Mouse (Mus musculus): ENCODE measurements around the gene Dock2. TPM values are rescaled to one million over a fixed set of nuclear protein-coding genes. Genes with fewer than 3 reads are reported as not detected.

Gene Dock2
- polyA plus RNA-seq, 1 experiment from 2014 or later = 1.1 TPM

- H3K9ac ChIP-seq (ENCODE audit: low read depth, low read length) = no peak overlapping the region
- H3K4me1 ChIP-seq (ENCODE audit: control insufficient read depth, insufficient read depth, low read length) = no peaks in the 10 kb centered on the region
- H3K4me3 ChIP-seq (ENCODE audit: low read length) = no peak overlapping the region
- H3K36me3 ChIP-seq (ENCODE audit: control insufficient read depth, insufficient read depth, low read length) = no peaks in the 10 kb centered on the region
- H3K27ac ChIP-seq (ENCODE audit: low read depth, low read length) = no peak overlapping the region
- WGBS = 88% methylated on average over 7 of the region's 7 CpGs
- H3K4me2 ChIP-seq (replicated peaks; ENCODE audit: low read depth, low read length) = no peak overlapping the region
- no peaks in the 10 kb centered on the region; the same call in 1 of the 2 replicates for H3K27me3 ChIP-seq (ENCODE audit: control insufficient read depth, insufficient read depth, low read length)
- H3K9me3 ChIP-seq (ENCODE audit: control insufficient read depth, low read length) = no peaks in the 10 kb centered on the region
- no peak for ATAC-seq (ENCODE audit: low FRiP score, low TSS enrichment)
Observed at GRCm38 (mm10) chr11:34300064-34300463, 483.6 kb downstream of the Dock2 start.

- H3K4me3 ChIP-seq (ENCODE audit: low read length) = no peak overlapping the region
- H3K36me3 ChIP-seq (ENCODE audit: control insufficient read depth, insufficient read depth, low read length) = no peaks in the 10 kb centered on the region
- H3K9me3 ChIP-seq (ENCODE audit: control insufficient read depth, low read length) = no peaks in the 10 kb centered on the region
- H3K4me2 ChIP-seq (replicated peaks; ENCODE audit: low read depth, low read length) = no peak overlapping the region
- no peaks in the 10 kb centered on the region for H3K4me1 ChIP-seq (ENCODE audit: control insufficient read depth, insufficient read depth, low read length)
- H3K9ac ChIP-seq (ENCODE audit: low read depth, low read length) = no peak overlapping the region
- no peak overlapping the region for H3K27ac ChIP-seq (ENCODE audit: low read depth, low read length)
- no peak for ATAC-seq (ENCODE audit: low FRiP score, low TSS enrichment)
- 71% methylated on average over 1 of the region's 1 CpGs for WGBS
- no peaks in the 10 kb centered on the region; the same call in 1 of the 2 replicates for H3K27me3 ChIP-seq (ENCODE audit: control insufficient read depth, insufficient read depth, low read length)
Observed at GRCm38 (mm10) chr11:34299550-34299949, 484.1 kb downstream of the Dock2 start.

GRCm38 (mm10) chr11:34297698-34298378, 485.9 kb downstream of the Dock2 start:
- no peak overlapping the region for H3K9ac ChIP-seq (ENCODE audit: low read depth, low read length)
- 73% methylated on average over 5 of the region's 5 CpGs for WGBS

GRCm38 (mm10) chr11:34291304-34291703, 492.4 kb downstream of the Dock2 start:
- Histone ChIP-seq H3K4me1 (ENCODE audit: control insufficient read depth, insufficient read depth, low read length) (no peaks in the 10 kb centered on the region), H3K9me3 (ENCODE audit: control insufficient read depth, low read length) (no peaks in the 10 kb centered on the region)
- 82% methylated on average over 3 of the region's 3 CpGs for WGBS

More at GRCm38 (mm10) chr11:34297698-34298378, 485.9 kb downstream of the Dock2 start:
- H3K4me2 ChIP-seq (replicated peaks; ENCODE audit: low read depth, low read length) = no peak overlapping the region
- no peak for ATAC-seq (ENCODE audit: low FRiP score, low TSS enrichment)
- no peaks in the 10 kb centered on the region for H3K4me1 ChIP-seq (ENCODE audit: control insufficient read depth, insufficient read depth, low read length)
- no peaks in the 10 kb centered on the region; the same call in 1 of the 2 replicates for H3K27me3 ChIP-seq (ENCODE audit: control insufficient read depth, insufficient read depth, low read length)
- no peaks in the 10 kb centered on the region for H3K36me3 ChIP-seq (ENCODE audit: control insufficient read depth, insufficient read depth, low read length)
- H3K9me3 ChIP-seq (ENCODE audit: control insufficient read depth, low read length) = no peaks in the 10 kb centered on the region
- H3K4me3 ChIP-seq (ENCODE audit: low read length) = no peak overlapping the region
- H3K27ac ChIP-seq (ENCODE audit: low read depth, low read length) = no peak overlapping the region

GRCm38 (mm10) chr11:34290708-34291107, 493.0 kb downstream of the Dock2 start:
- WGBS = 62% methylated on average over 2 of the region's 2 CpGs
- Histone ChIP-seq H3K4me1 (ENCODE audit: control insufficient read depth, insufficient read depth, low read length) (no peaks in the 10 kb centered on the region), H3K9ac (ENCODE audit: low read depth, low read length) (no peak overlapping the region), H3K27ac (ENCODE audit: low read depth, low read length) (no peak overlapping the region), H3K9me3 (ENCODE audit: control insufficient read depth, low read length) (no peaks in the 10 kb centered on the region), H3K36me3 (ENCODE audit: control insufficient read depth, insufficient read depth, low read length) (no peaks in the 10 kb centered on the region), H3K4me3 (ENCODE audit: low read length) (no peak overlapping the region), H3K4me2 (replicated peaks; ENCODE audit: low read depth, low read length) (no peak overlapping the region), H3K27me3 (ENCODE audit: control insufficient read depth, insufficient read depth, low read length) (no peaks in the 10 kb centered on the region; the same call in 1 of the 2 replicates)
- no peak for ATAC-seq (ENCODE audit: low FRiP score, low TSS enrichment)

More at GRCm38 (mm10) chr11:34291304-34291703, 492.4 kb downstream of the Dock2 start:
- Histone ChIP-seq H3K27ac (ENCODE audit: low read depth, low read length) (no peak overlapping the region), H3K36me3 (ENCODE audit: control insufficient read depth, insufficient read depth, low read length) (no peaks in the 10 kb centered on the region), H3K4me2 (replicated peaks; ENCODE audit: low read depth, low read length) (no peak overlapping the region), H3K9ac (ENCODE audit: low read depth, low read length) (no peak overlapping the region), H3K27me3 (ENCODE audit: control insufficient read depth, insufficient read depth, low read length) (no peaks in the 10 kb centered on the region; the same call in 1 of the 2 replicates), H3K4me3 (ENCODE audit: low read length) (no peak overlapping the region)
- no peak for ATAC-seq (ENCODE audit: low FRiP score, low TSS enrichment)

- no peak for ATAC-seq (ENCODE audit: low FRiP score, low TSS enrichment)
- no peaks in the 10 kb centered on the region for H3K9me3 ChIP-seq (ENCODE audit: control insufficient read depth, low read length)
- H3K27ac ChIP-seq (ENCODE audit: low read depth, low read length) = no peak overlapping the region
- no peaks in the 10 kb centered on the region for H3K4me1 ChIP-seq (ENCODE audit: control insufficient read depth, insufficient read depth, low read length)
- 64% methylated on average over 4 of the region's 4 CpGs for WGBS
- H3K4me3 ChIP-seq (ENCODE audit: low read length) = no peak overlapping the region
- no peaks in the 10 kb centered on the region for H3K36me3 ChIP-seq (ENCODE audit: control insufficient read depth, insufficient read depth, low read length)
- no peak overlapping the region for H3K4me2 ChIP-seq (replicated peaks; ENCODE audit: low read depth, low read length)
- H3K27me3 ChIP-seq (ENCODE audit: control insufficient read depth, insufficient read depth, low read length) = no peaks in the 10 kb centered on the region; the same call in 1 of the 2 replicates
- H3K9ac ChIP-seq (ENCODE audit: low read depth, low read length) = no peak overlapping the region
Observed at GRCm38 (mm10) chr11:34290265-34290664, 493.4 kb downstream of the Dock2 start.

- no peaks in the 10 kb centered on the region for H3K9me3 ChIP-seq (ENCODE audit: control insufficient read depth, low read length)
- no peak overlapping the region for H3K27ac ChIP-seq (ENCODE audit: low read depth, low read length)
- no peak overlapping the region for H3K4me2 ChIP-seq (replicated peaks; ENCODE audit: low read depth, low read length)
- ATAC-seq (ENCODE audit: low FRiP score, low TSS enrichment) = peak; percentile 87
- H3K27me3 ChIP-seq (ENCODE audit: control insufficient read depth, insufficient read depth, low read length) = no peaks in the 10 kb centered on the region
- H3K9ac ChIP-seq (ENCODE audit: low read depth, low read length) = no peak overlapping the region
- 12% methylated on average over 13 of the region's 13 CpGs for WGBS
- H3K4me3 ChIP-seq (ENCODE audit: low read length) = no peak overlapping the region
- no peaks in the 10 kb centered on the region for H3K36me3 ChIP-seq (ENCODE audit: control insufficient read depth, insufficient read depth, low read length)
- 0 out of 2 replicates have a peak, but pooled peaks cover 8% of the 10 kb centered on the region for H3K4me1 ChIP-seq (ENCODE audit: control insufficient read depth, insufficient read depth, low read length)
Observed at GRCm38 (mm10) chr11:34284124-34284808, 499.4 kb downstream of the Dock2 start.

- ATAC-seq (ENCODE audit: low FRiP score, low TSS enrichment) = no peak
- Histone ChIP-seq H3K4me2 (replicated peaks; ENCODE audit: low read depth, low read length) (no peak overlapping the region), H3K9me3 (ENCODE audit: control insufficient read depth, low read length) (no peaks in the 10 kb centered on the region), H3K27me3 (ENCODE audit: control insufficient read depth, insufficient read depth, low read length) (no peaks in the 10 kb centered on the region), H3K4me1 (ENCODE audit: control insufficient read depth, insufficient read depth, low read length) (no peaks in the 10 kb centered on the region), H3K36me3 (ENCODE audit: control insufficient read depth, insufficient read depth, low read length) (no peaks in the 10 kb centered on the region), H3K4me3 (ENCODE audit: low read length) (no peak overlapping the region), H3K27ac (ENCODE audit: low read depth, low read length) (no peak overlapping the region), H3K9ac (ENCODE audit: low read depth, low read length) (no peak overlapping the region)
- 70% methylated on average over 3 of the region's 3 CpGs for WGBS
Observed at GRCm38 (mm10) chr11:34277047-34277445, 506.6 kb downstream of the Dock2 start.
